ENCODE assay signal across 9 mouse cellular contexts in the genomic region with DNA sequence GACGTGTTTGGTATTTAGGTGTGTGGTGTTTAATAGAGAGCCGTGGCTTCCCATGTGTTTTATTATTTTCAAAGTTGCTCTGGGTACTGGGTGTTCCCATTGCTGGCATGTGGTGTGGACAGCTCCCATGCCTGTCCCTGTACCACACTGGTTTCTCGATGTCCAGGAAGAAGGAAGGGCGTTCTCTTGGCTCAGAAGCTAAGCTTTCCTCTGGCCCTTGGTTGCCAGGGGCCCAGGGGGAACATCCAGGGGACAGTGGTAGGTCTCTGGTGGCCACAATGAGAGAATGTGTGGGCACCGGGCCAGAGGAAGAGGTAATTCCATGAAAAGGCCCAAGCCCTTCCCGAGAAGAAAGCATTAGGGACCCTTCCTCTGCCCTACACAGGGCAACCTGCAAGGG. TPM values are rescaled to one million over a fixed set of nuclear protein-coding genes. Genes with fewer than 3 reads are reported as not detected.
DNase-seq lines count a peak whose midpoint lies in the region; ATAC-seq lines count a peak whose summit lies in the region.
"Had no signal": no experiment of that assay in that cellular context is flagged by ENCODE, and none has a peak within 500 bp of the region (broad histone marks: within the 10 kb centered on the region; RNA-seq: fewer than 3 reads in every experiment).

No protein-coding gene starts in this region.

- H3K4me3 ChIP-seq in midbrain, embryonic 14.5 days (replicated peaks; ENCODE audit: low read depth, low read length): no peak overlapping the region
- no peak overlapping the region for H3K4me3 ChIP-seq in midbrain, embryonic 10.5 days

- peak overlapping the region; percentile 91 for H3K27ac ChIP-seq in midbrain, embryonic 14.5 days (replicated peaks; ENCODE audit: low read depth, low read length)
- H3K27ac ChIP-seq in midbrain, embryonic 10.5 days (replicated peaks): no peak overlapping the region
- H3K27ac ChIP-seq: macrophage had no signal

- peaks cover 27% of the 10 kb centered on the region for H3K4me1 ChIP-seq in midbrain, embryonic 14.5 days (ENCODE audit: control insufficient read depth, insufficient read depth, low read length)
- H3K4me1 ChIP-seq in midbrain, embryonic 10.5 days: peaks cover 25% of the 10 kb centered on the region

- peak; percentile 21 for DNase-seq in adrenal gland, adult 2 months
- no peak for DNase-seq in adrenal gland, adult 8-10 months
- no peak for DNase-seq in midbrain, embryonic 14.5 days
- DNase-seq in midbrain, embryonic 10.5 days (ENCODE audit: low spot score): no peak
- peak; percentile 60 for DNase-seq in kidney, postnatal 14 days
- DNase-seq in urinary bladder, adult 18-20 months (ENCODE audit: low spot score in 2 of 2): no peak
- DNase-seq in layer of hippocampus, postnatal 36 days: no peak
- no peak for DNase-seq in layer of hippocampus, adult 9-11 months

- peak overlapping the region; percentile 20; the same call in 1 of the 2 replicates for H3K9ac ChIP-seq in midbrain, embryonic 14.5 days (replicated peaks; ENCODE audit: low read length)

- no peaks in the 10 kb centered on the region for H3K9me3 ChIP-seq in midbrain, embryonic 14.5 days (ENCODE audit: control insufficient read depth, low read length)
- H3K9me3 ChIP-seq in midbrain, embryonic 10.5 days (replicated peaks): no peaks in the 10 kb centered on the region

- no peaks in the 10 kb centered on the region for H3K27me3 ChIP-seq in midbrain, embryonic 14.5 days (ENCODE audit: control insufficient read depth, insufficient read depth, low read length)
- peaks cover 37% of the 10 kb centered on the region for H3K27me3 ChIP-seq in midbrain, embryonic 10.5 days (ENCODE audit: low read depth, poor library complexity, severe bottlenecking)

- no peak for ATAC-seq in midbrain, embryonic 14.5 days (ENCODE audit: low FRiP score, low TSS enrichment)

- H3K36me3 ChIP-seq in midbrain, embryonic 14.5 days (ENCODE audit: control insufficient read depth, insufficient read depth, low read length): no peaks in the 10 kb centered on the region
- H3K36me3 ChIP-seq in midbrain, embryonic 10.5 days: no peaks in the 10 kb centered on the region

- H3K4me2 ChIP-seq in midbrain, embryonic 14.5 days (ENCODE audit: low read length): no peak overlapping the region

- WGBS in midbrain, embryonic 14.5 days: 65% methylated on average over 6 of the region's 6 CpGs
- WGBS in midbrain, embryonic 10.5 days: 63% methylated on average over 6 of the region's 6 CpGs

RNA-seq across cellular contexts. Expression of a gene that starts 27.5 kb away (rescaled TPM):
- total RNA-seq in adrenal gland, adult 2 months (2021): 10 to 100 TPM; 21.1 to 24.6 TPM
- polyA plus RNA-seq in adrenal gland, adult 2 months (2012; rRNA removed): 17.0 and 17.1 TPM in 2 replicates
- total RNA-seq in adrenal gland, adult 8-10 months (2022): 10 to 100 TPM; 22.3 to 41.0 (median 31.9) TPM
- 34.0 and 35.1 TPM in 2 replicates for polyA plus RNA-seq in midbrain, embryonic 14.5 days (2014; fragmentation: Nextera tagmentation; extraction: Ambion mirVana)
- 9.4 and 12.4 TPM in 2 replicates for polyA plus RNA-seq in midbrain, embryonic 10.5 days (2016; fragmentation: Nextera tagmentation; extraction: Ambion mirVana)
- 10 to 100 TPM; 67.5 to 75.6 TPM for total RNA-seq in layer of hippocampus, postnatal 36 days (2021)

Comparison
In these comparisons a context has a peak if more than half of its experiments do, and no peak if none do; other contexts are left out.
1. DNase-seq: peak in adrenal gland, adult 2 months (single experiment) and kidney, postnatal 14 days (single experiment); none in adrenal gland, adult 8-10 months (single experiment), midbrain, embryonic 14.5 days (single experiment), midbrain, embryonic 10.5 days (single experiment), urinary bladder, adult 18-20 months (0 of 2), layer of hippocampus, postnatal 36 days (0 of 2) and layer of hippocampus, adult 9-11 months (single experiment).